Mouse (Mus musculus): ENCODE measurements around the gene Nbeal2. TPM values are rescaled to one million over a fixed set of nuclear protein-coding genes. Genes with fewer than 3 reads are reported as not detected.

Gene Nbeal2
- total RNA-seq, 2 experiments from 2014 or later: 8.4 to 12.9 TPM

DNA sequence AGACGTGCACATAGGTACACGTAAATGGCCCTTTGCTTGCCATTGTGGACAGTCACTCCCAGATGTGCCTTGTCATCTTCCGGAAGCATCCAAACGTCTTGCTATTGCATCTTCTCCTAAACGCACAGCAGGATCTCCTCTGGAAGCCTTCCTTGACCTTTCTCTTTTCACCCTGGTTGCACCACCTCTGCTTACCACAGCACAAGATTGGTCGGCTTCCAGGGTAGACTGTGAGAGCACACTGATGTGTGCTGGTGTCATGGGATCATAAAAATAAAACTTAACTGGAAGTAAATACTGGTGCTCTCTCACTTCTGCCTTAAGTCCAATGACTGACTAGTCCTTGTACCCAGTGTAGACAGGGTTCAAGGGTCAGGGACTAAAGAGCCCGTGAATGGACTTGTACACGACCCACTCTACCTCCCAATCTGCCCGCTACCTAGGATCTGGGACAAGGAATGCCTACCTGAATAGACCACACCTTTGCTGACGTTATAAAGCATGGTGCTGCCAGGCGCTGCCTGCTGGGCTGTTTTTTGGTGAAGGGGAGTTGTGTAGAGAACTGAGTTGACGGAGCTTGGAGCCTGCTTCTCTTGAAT lies 31.2 kb downstream of the Nbeal2 start:
- DNase-seq (ENCODE audit: extremely low spot score in 1 of 2, low spot score in 1 of 2): no peak

DNA sequence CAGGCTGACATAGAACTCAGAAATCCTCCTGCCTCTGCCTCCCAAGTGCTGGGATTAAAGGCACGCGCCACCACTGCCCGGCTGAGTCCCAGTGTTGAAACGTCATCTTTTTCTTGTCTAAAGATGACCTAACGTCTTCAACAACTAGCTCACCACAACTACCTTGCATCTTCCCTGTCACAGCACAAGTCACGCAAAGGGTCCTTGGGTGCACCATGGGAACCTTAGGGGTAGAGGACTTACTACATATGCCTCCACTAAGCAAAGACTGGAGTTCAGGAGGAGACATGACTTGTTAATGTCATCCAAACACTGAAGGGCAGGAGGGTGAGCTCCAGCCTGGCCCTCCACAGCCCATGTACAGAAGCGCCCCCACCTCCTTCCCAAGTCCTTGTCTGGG lies 33.3 kb downstream of the Nbeal2 start:
- DNase-seq (ENCODE audit: extremely low spot score in 1 of 2, low spot score in 1 of 2): no peak

DNA sequence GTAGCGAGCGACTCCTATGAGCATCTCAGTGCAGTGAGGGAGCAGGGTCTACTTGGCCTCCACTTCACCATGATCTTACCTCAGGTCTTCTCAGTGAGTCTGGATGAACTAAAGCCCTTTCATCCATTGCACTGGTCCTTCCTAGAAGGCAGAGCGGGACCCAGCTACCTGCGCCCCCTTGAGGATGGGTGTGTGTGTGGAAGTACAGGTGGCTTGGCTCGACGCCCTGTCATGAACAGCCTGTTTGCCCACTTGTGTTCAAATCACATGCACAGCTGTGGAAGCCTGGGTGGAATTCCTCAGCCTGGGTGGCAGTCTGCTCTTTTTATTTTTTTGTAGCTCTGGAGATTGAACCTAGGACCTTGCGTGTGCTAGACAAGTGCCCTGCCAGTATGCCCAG lies 33.8 kb downstream of the Nbeal2 start:
- DNase-seq (ENCODE audit: extremely low spot score in 1 of 2, low spot score in 1 of 2): no peak

DNA sequence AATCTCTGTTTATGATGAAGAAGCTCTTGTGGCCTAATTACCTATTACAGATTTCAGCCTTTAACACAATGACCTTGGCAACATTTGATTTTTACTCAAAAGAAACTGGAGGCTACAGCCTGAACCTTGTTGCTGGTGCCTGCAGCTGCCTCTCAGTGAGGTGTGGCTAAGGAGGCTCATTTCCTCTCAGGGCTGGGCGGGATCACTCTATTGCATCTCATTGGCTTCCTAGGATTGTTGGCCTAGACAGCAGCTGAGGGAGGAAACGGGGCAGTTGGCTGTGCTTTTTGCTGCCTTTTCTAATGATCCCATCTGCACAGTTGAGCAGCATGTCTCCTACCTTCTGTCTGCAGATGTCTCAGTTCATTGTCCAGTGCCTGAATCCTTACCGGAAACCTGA lies 36.9 kb downstream of the Nbeal2 start:
- DNase-seq (ENCODE audit: extremely low spot score in 1 of 2, low spot score in 1 of 2): no peak

DNA sequence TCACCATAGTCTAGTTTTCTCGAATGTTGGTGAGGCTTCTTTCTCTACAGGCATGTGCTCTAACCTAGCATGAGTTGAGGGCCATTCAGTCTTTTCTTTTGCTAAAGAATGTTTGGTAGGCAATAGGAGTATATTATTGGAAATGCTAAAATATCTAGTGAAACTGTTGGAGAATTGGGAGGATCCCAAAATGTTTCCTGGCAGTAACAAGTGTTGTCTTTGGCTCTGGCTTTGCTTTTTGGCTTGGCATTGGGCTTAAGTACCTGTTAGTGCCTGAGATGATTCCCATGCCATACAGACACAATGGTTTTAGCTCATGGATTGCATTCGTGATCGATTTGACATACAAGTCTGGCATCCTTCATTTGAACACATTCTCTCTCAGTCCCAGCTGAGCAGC lies 42.5 kb downstream of the Nbeal2 start:
- DNase-seq (ENCODE audit: extremely low spot score in 1 of 2, low spot score in 1 of 2): no peak

DNA sequence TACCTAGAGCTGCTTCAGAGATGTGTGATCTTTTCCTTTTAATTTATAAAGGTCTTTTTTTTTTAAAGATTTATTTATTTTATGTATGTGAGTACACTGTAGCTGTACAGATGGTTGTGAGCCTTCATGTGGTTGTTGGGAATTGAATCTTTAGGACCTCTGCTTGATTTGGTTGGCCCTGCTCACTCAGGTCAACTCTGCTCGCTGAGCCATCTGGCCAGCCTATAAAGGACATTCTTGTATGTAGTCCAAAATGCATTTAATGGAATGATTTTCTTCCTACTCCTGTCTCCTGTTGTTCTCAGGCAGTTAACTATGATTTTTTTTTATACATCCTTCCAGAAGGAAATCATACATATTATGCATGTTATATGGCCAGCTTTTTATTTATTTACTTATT lies 70.4 kb downstream of the Nbeal2 start:
- no peak for DNase-seq (ENCODE audit: extremely low spot score in 1 of 2, low spot score in 1 of 2)

DNA sequence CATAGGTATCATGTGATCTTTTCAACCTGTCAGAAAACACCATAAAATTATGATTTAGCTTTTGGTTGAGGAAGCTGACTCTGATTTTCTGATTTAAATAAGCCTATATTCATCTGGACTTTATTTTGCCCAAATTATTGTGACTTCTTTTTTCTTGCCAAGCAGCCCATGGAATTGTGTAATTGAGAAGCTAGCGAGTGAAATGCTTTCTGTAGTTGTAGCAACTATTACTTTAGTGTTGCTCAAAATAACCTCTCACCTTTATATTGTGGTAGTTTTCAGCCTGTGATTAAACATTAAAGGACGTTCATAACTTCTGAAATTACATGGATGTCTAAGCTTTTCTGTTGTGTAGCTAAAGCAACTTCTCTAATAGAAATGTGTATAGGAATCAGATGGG lies 71.8 kb downstream of the Nbeal2 start:
- DNase-seq (ENCODE audit: extremely low spot score in 1 of 2, low spot score in 1 of 2): no peak

Small RNA genes within 50 kb of the gene (microRNA-seq; reads per million reads assigned to microRNA genes)
- 0.18 to 0.40 reads per million in 2 experiments for gene Mir8107

Other genes with a start within 250 kb of the Nbeal2 start
- gene Ptpn23, start 245.9 kb downstream of the Nbeal2 start, total RNA-seq (2021): 10 to 100 TPM; 40.9 to 57.8 TPM
- under 1 TPM in 1 of 2 experiments, not detected in 1; 0.30 TPM for gene Ngp, start 234.4 kb downstream of the Nbeal2 start, total RNA-seq (2021)
- 10 to 100 TPM; 21.7 to 24.5 TPM for gene Klhl18, start 177.5 kb downstream of the Nbeal2 start, total RNA-seq (2021)
- 1 to 10 TPM; 2.5 to 2.9 TPM for gene Kif9, start 177.2 kb downstream of the Nbeal2 start, total RNA-seq (2021)
- gene Setd2, start 121.6 kb downstream of the Nbeal2 start, total RNA-seq (2021): 10 to 100 TPM; 51.8 to 69.5 TPM
- gene Nradd, start 29.7 kb downstream of the Nbeal2 start, total RNA-seq (2021): 1 to 10 TPM; 1.6 to 1.9 TPM
- gene Ccdc12, start 2.3 kb upstream of the Nbeal2 start, total RNA-seq (2021): 10 to 100 TPM; 51.2 to 57.6 TPM
- gene Myl3, start 87.7 kb upstream of the Nbeal2 start, total RNA-seq (2021): under 1 TPM in 1 of 2 experiments, not detected in 1; 0.39 TPM
- gene Pth1r, start 93.0 kb upstream of the Nbeal2 start, total RNA-seq (2021): 1 to 10 TPM; 5.5 to 6.4 TPM
- not detected for gene Prss42, start 144.0 kb upstream of the Nbeal2 start, total RNA-seq (2021)
- gene Prss44, start 159.8 kb upstream of the Nbeal2 start, total RNA-seq (2021): not detected
- gene Prss43, start 172.5 kb upstream of the Nbeal2 start, total RNA-seq (2021): under 1 TPM; 0.30 to 0.52 TPM
- gene Prss45, start 180.4 kb upstream of the Nbeal2 start, total RNA-seq (2021): under 1 TPM; 0.44 to 0.61 TPM
- gene Prss46, start 190.3 kb upstream of the Nbeal2 start, total RNA-seq (2021): under 1 TPM in 1 of 2 experiments, not detected in 1; 0.22 TPM
- gene Prss50, start 203.8 kb upstream of the Nbeal2 start, total RNA-seq (2021): under 1 TPM; 0.54 to 0.80 TPM
- gene Als2cl, start 225.7 kb upstream of the Nbeal2 start, total RNA-seq (2021): 10 to 100 TPM in 1 of 2 experiments, 1 to 10 TPM in 1; 8.6 to 17.6 TPM
- gene Tmie, start 226.0 kb upstream of the Nbeal2 start, total RNA-seq (2021): 1 to 10 TPM; 1.5 to 1.7 TPM

Data from layer of hippocampus, postnatal 25 days (tissue).